Mouse (Mus musculus) right cerebral cortex, adult 18-20 months (tissue): Measurements from ENCODE around the gene Cela1.

ENCODE experiments used
- DNase-seq: peaks from one replicate; pipeline ENCODE4 v3.0.0; 2022; ENCODE audit warnings: mixed read lengths

Gene Cela1

DNA sequence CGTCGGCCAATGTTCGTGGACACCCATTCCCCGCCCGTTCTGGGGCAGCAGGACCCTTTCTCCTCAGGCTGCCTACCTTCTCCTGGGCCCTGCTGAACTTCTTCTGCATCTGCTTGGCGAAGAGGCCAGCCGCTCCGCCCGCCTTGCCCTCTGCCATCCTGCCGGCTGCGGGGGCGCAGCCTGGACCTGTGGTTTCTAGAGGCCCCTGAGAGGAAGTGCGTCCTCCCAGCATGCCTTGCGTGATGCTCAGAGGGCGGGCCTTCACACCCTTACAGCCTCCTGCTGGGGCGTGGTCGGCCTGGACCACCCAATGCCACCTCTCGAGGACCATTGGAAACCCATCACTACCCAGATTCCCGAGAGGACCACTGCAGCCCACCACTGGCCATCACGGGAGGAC is 18.4 kb downstream of the Cela1 start, which contains the start of gene Bin2:
Gene Bin2, minus strand, starts transcription at position 217 of the 400 bp plus-strand sequence.
- DNase-seq: no peak

DNA sequence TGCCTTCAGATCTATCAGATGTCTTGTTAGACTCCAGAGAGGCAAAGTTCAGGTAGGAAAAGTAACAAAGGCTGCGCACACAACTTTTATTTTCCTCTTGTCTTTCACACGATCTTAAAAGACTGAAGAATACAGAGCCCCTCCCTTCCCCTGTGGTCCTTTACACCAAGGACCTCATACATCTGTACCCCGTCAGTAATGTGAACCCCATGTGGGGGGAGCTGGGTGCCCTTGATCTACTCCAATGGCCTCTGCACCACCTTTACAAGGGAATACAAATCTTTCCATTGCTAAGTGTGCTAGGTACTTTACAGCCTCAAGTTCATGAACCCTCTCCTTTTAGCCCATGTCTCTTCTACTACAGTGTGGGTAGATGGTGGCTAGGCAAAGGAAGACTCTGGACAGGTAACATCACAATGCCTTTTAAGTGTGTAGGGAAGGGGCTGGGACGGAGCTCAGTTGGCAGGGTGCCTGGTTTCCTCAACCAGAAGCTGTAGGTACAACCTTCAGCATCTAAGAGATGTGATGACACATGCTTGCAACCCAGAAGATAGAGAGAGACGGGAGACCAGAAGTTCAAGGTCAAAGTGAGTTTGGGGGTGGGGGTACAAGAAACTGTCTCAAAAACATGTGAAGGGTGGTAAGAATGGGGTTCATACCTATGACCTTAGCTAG is 19.7 kb downstream of the Cela1 start:
- DNase-seq: no peak

DNA sequence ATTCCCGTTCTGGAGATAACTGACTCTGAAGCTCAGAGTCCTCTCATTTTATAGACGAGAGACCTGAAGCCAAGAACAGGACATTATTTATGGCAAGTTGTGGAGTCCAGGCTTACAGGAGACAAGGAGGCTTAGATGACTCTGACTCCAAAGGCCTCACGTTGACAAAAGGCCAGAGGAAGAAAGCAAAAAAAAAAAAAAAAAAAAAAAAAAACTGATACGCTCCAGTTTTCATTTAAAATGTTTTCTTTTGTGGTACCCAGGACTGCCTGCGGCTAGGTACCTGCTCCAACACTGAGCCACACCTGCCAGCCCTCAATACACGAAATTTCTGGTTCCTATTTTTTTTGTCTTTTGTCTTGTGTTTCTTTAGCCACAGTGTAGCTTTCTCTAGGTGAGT is 20.3 kb downstream of the Cela1 start:
- no peak for DNase-seq

GRCm38 (mm10) chr15:100666851-100667250 is 20.9 kb downstream of the Cela1 start:
- no peak for DNase-seq

GRCm38 (mm10) chr15:100666219-100666696 is 21.5 kb downstream of the Cela1 start:
- DNase-seq: no peak

DNA sequence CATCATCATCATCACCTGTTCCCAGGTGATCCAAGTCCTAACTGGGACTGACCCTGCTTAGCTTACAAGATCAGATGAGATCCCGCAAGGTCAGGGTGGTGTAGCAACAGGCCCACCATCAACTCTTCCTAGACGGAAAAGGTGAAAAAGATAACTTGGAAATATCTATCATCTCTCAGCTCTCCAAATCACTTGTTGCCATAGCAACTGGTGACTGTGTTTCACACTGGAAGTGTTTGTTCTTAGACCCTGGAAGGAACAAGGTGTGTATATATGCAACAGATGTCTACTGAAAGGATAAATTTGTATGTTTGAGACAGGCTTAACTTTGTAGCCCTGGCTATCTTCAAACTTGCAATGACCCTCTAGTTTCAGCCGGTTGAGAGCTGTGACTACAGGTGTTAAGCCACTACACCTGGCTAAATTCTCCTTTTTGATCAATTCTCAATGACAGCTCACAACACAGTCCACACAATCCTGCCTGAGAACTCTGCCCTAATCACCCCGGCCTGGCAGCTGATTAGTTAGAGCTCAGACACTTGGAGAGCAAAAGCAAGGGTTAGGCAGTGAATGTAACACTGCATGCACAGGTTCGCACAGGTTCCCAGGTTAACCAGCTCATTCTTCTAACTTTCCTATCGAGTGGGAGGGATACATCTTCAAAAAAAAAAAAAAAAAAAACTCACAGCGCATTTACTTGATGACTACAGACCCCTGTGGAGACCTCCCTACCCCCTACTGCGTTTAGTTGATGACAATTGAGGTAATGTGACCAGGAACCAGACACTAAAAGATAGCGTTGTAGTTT is 22.1 kb downstream of the Cela1 start:
- no peak for DNase-seq

DNA sequence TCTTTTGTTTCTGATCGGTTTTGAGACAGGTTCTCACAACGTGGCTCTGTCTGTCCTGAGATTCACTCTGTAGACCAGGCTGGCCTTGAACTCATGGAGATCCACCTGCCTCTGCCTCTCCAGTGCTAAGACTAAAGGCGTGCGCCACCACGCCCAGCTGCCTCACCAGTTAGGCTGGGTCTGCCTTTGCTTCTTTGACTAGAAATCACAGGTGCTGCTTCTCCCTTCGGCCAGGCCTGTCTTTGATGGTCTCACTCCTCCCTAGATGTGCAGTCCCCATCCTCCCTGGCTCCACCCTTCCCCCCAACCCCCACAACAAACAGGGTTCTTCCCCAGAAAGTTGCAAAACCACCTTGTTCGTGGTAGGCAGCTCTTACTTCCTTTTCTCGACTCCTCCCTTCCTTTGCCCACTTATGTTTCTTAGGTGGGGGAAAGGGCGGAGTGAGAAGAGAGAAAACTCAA is 22.9 kb downstream of the Cela1 start:
- no peak for DNase-seq

DNA sequence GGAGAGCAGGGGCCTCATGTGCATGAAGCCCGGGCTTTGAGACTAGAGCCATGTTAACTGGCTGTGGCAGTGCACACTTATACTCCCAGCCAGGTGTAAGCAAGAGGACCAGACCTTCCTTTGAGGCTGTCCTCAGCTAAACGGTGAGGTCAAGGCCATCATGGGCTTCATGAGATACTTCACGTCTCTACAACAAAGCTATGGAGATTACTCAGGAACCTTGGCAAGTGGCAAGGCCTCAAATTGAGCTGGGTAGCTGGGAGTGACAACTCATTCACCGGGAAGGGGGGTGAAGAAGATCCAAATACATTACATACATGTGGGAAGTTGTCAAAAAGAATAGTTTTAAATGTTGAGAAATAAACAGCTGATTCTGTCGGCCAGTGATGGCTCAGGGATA is 26.9 kb downstream of the Cela1 start:
- no peak for DNase-seq

DNA sequence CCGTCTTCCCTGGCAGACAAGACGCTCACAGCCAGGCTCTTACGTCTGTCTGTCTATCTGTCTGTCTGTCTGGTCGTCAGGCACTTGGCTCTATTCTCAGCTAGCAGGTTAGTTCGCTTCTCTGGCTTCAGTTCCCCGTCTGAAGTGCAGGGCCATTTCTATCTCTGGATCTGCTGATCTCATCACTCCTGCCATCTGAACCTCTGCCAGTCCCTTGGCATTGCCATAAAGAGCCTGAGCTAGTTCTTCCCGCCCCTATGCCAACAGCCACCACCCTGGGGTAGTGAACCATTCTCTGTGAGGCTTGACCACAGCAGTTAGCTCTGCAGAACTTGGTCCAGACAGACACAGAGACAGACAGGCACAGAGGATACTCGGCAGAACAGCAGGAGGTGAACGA is 27.4 kb downstream of the Cela1 start:
- DNase-seq: no peak

GRCm38 (mm10) chr15:100655201-100655600 is 32.5 kb downstream of the Cela1 start:
- DNase-seq: no peak

- DNase-seq: no peak
These were observed 33.5 kb downstream of the Cela1 start for GRCm38 (mm10) chr15:100654271-100654670.

- DNase-seq: no peak
These were observed 36.1 kb downstream of the Cela1 start for GRCm38 (mm10) chr15:100651610-100652009.

DNA sequence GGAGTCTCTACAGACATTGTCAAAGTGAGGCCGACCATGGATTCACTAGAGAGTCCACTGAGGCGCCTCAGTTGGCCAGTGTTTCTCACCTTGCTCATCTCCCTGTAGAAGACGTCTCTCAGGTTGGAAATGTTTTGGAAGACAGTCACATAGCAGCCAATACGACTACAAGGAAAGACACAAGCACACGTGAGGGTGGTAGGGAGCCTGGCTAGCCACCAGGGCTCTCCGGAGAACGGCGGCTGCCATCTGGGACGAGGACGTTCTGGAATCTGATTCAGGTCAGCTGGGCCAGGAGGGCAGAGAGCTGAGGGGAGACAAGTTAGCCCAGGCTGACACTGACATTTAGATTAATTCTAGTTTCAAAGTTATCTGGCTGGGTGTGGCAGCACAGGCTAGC is 37.6 kb downstream of the Cela1 start:
- no peak for DNase-seq

DNA sequence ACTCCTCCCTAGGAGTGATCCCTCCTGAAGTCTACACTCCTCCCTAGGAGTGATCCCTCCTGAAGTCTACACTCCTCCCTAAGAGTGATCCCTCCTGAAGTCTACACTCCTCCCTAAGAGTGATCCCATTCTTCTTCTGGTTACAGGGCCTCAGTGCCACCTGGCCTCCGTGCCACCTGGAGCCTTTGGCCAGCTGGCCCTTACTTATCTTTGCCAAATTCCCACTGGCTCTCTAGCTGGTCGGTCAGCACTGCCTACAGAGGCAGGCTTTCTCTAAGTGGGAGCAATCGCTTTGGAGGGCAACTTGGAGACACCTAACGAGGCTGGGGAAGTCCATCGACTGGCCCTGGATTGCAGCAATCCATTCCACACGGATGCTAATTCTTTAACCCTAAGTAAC is 41.6 kb downstream of the Cela1 start:
- DNase-seq: no peak

GRCm38 (mm10) chr15:100642451-100642850 is 45.3 kb downstream of the Cela1 start:
- no peak for DNase-seq

GRCm38 (mm10) chr15:100641226-100641810 is 46.4 kb downstream of the Cela1 start:
- DNase-seq: no peak

DNA sequence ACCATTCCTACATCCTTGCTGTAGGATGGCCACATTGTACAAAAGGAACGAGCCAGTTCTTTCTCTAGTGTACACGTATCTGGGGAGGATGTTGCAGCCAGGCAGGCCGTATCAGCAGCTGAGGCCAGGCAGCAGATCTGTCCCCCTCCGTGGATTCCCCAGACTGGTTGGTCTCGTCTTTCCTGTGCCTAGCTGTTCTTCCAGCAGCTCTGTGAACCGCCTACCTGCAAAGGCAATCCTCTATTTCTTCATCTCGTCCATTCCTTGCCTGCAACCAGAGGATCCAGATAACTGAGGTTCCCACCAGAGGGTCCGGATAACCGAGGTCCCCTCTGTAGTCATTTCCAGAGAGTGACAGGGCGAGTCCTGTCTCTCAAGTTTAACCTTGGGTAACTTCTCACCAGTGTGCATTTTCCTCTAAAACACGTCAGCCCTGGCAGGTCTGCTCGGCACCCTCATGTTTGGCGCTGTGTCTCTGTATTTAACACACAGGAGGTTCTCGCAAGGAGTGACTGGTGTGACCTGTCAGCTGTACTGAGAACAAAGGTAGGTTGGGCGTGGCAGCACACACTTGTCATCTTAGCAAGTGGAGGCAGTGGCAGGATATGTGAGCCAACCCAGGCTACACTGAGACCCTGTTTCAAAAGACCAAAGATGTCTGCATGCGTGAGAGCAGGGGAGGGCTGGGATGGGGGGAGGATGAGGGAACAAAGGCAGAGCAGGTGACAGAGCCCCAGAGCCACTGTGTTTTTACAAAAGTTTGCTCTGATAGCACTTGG is 47.6 kb downstream of the Cela1 start:
- no peak for DNase-seq

DNA sequence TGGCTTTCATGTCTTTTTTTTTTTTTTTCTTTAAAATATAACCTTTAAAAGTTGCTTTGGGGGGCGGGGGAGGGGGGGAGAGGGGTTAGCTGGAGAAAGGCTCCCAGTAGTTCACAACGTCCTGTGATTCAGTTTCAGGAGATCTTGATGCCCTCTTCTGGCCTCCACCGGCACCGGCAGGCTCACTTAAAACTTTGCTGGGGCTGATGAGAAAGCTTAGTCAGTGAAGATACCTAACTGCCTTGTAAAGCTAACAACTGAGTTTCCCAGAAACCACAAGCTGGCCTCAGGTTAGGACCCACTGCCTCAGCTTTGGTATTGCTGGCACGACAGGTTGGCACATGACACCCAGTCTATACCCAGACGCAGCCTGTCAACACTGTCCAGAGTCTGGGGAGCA is 50.1 kb downstream of the Cela1 start:
- no peak for DNase-seq

- no peak for DNase-seq
These were observed 50.8 kb downstream of the Cela1 start, which contains the start of gene Smagp for GRCm38 (mm10) chr15:100636700-100637501. Smagp (minus strand) TSS chr15:100636940.

DNA sequence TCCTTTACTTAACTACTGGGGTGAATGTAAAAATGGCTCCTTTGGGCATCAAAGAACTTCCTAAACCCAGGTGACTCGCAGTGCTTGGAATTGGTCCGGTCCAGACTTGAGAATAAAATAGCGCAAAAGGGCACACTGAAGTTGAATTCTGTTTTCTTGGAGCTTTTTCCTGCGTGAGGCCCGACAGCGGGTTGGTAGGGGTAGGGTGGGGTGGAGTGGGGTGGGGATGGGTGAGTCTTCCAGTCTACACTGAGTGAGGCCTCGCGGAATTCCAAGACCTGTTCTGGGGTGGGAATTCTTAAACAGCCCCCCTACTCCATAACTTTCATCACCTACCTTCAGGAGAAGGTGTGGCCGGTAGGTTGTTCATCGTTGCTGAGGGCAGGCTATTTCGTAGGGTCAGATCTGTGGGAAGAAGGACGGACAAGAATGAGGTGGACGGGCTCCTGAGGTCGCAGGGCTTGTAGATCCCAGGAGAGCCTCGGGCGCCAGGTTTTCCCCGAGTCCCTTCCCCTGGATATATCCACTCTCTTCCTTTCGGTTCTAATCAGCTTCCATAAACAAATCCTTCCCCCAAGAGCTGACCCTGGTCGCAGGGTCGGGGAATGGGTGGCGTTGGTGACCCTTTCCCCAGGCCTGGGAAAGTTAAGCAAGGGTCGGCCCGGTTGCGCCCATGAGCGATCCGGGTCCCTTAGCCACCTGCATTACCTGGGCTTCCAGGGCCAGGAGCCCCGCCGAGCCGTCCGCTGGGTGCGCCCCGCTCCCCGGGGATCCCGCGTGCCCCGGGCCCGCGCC is 51.7 kb downstream of the Cela1 start:
- no peak for DNase-seq

GRCm38 (mm10) chr15:100635239-100635638 is 52.5 kb downstream of the Cela1 start:
- DNase-seq: no peak
